Mouse (Mus musculus): ENCODE measurements around the gene Ctxn2. TPM values are rescaled to one million over a fixed set of nuclear protein-coding genes. Genes with fewer than 3 reads are reported as not detected.

Gene Ctxn2
- 17.0 TPM for polyA plus RNA-seq (2015; fragmentation: Illumina TruSeq; extraction: RNeasy Lipid Tissue Mini Kit (QIAGEN cat#74804); ENCODE audit: low read depth, low replicate concordance)

DNA sequence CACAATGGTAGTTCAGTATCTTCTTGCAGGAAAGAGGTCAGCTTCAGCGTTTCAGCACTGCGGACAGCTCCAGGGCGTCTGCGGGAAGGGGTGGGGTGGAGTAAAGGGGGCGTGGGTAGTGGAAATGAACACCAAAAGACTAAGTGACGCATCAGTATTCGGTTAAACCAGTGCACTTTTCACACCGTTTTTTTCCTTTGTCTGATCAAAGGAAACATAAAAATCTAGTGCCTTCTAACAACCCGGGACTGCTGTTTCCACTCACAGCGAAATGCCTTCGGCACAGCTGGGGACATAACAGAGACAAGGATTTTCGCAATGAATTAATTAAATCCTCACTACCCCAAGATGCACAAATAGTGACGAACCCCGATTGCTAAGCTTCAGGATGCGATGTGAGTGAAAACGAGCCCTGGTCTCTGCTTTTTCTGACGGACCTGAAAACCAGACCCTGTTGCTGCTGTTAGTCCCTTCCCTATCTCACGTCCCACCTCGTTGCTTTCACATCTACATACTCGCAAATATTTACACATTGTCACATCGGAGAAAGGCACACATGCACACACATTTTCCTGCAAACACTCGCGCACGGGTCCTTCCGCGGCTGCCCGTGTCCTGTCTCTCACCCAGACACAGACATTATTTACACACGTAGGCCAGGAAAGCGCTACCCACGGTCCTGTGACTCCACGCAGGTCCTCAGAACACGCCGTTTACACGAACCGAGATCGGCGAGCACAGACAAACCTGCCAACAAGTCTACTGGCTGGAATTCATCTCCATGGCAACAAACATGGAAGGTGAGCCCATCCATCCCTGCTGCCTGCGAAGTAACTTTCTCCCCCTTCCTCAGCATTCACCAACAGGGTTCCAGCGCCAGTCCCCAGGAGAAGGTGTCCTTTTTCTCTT lies at the start of gene Ctxn2:
Gene Ctxn2 (plus strand): TSS at position 790 of the 909 bp plus-strand sequence.

DNA sequence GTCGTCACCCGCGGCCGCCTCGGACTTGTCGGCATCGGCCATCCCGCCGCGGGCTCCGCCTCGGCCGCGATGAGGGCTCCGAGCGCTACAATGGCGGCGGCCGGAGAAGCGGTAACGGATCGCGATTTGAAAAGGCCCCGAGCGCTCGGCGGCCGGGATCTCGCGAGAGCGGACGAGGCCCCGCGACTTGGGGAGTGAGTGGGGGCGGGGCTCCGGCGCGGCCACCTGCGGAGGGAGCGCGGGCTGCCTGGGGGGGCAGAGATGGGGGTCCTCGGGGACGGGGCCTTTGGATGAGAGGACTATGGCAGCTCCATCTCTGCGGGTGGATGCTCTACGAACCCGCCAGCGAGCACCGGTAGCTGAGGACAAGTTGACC lies 13.0 kb upstream of the Ctxn2 start, which contains the start of gene Myef2:
Gene Myef2 (minus strand): TSS at position 185 of the 376 bp plus-strand sequence.

DNA sequence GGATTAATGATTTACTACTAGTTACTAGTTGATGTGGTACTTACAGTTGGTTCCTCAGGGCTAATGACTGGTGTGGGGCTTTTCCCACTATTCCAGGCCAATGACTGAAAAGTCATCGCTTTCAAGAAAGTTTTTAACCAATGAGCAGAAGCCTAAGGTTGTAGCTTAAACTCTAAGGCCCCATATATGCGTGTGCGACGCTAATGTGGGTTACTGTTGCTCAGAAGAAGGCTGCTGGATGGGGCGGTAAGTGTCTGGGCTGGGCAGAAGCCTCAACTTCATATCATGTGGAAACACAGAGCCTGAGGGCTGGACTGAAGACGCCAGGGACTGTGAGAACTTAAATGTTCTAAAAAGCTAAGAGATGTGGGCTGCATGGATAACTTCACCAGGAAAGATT lies 15.9 kb downstream of the Ctxn2 start, which contains the start of gene Slc12a1:
Gene Slc12a1 (plus strand): TSS at position 118 of the 400 bp plus-strand sequence.

Other genes with a start within 250 kb of the Ctxn2 start
- gene Slc24a5, start 68.6 kb upstream of the Ctxn2 start, polyA plus RNA-seq (2015; fragmentation: Illumina TruSeq; extraction: RNeasy Lipid Tissue Mini Kit (QIAGEN cat#74804); ENCODE audit: low read depth, low replicate concordance): 0.37 TPM
- 67.0 TPM for gene Myef2, start 13.0 kb upstream of the Ctxn2 start, polyA plus RNA-seq (2015; fragmentation: Illumina TruSeq; extraction: RNeasy Lipid Tissue Mini Kit (QIAGEN cat#74804); ENCODE audit: low read depth, low replicate concordance)
- not detected for gene Slc12a1, start 15.8 kb downstream of the Ctxn2 start, polyA plus RNA-seq (2015; fragmentation: Illumina TruSeq; extraction: RNeasy Lipid Tissue Mini Kit (QIAGEN cat#74804); ENCODE audit: low read depth, low replicate concordance)
- gene Dut, start 110.5 kb downstream of the Ctxn2 start, polyA plus RNA-seq (2015; fragmentation: Illumina TruSeq; extraction: RNeasy Lipid Tissue Mini Kit (QIAGEN cat#74804); ENCODE audit: low read depth, low replicate concordance): 43.5 TPM

All from brain, adult 10 weeks (tissue).